Mouse (Mus musculus) T-helper 2 cell (primary cell): ENCODE data around the gene Eif3c.

ENCODE experiments used
- in situ Hi-C: fragments of 300-600 bp; cut with MboI, MseI; formaldehyde crosslinking; loops from one replicate; pipeline ENCODE4 v1.15.1; 2025; ENCODE audit warnings: high pct_unique_total_duplicates

Eif3c gene

DNA sequence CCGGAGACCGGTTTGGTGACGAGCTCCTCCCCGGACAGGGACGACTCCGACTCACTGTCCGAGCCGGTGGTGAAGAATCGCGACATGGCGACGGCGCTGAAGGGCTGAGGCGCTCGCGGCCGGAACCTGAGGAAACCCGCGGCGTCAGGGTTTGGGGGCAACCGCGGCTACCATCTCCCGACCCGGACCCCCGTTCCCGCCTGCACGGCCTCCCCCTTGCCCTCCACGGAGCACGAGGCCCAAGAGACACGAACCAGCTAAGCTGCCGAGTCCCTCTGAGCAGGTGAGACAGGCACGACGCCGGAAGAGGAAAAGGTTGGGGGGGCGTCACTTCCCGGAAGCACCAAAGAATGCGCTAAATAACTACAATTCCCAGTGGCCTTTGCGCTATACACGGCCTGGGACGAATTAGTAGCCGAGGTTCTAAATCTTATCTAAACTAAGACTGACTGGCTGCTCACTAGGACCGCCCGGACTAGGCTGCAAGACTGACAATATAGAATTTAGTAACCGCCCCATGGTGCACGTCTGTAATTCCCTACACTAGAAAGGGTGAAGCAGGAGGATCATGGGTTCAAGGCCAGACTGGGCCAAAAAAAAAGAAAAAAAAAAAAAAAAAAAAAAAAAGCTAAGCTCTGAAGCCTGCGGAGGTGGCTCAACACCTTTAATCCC lies at the start of gene Eif3c:
Gene Eif3c, minus strand, starts transcription at position 318 of the 672 bp plus-strand sequence.
- in situ Hi-C loops = loop anchor here (5.0 kb wide), 1 partner anchor 126 kb away; no protein-coding TSS in a partner anchor

DNA sequence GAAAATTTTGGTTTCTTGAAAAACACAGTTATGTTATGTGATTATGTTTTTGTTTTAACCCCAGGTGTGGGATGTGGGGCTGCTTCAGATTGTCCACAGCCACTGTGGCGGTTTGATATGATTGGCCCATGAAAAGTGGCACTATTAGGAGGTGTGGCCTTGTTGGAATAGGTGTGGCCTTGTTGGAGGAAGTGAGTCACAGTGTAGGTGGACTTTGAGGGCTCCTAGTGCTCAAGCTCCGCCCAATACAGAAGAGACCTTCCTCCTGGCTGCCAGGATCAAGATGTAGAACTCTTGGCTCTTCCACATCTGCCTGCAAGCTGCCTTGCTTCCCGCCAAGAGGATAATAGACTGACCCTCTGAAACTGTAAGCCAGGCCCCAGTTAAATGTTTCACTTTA lies 46.5 kb upstream of the Eif3c start:
- in situ Hi-C loops = no loop called here

DNA sequence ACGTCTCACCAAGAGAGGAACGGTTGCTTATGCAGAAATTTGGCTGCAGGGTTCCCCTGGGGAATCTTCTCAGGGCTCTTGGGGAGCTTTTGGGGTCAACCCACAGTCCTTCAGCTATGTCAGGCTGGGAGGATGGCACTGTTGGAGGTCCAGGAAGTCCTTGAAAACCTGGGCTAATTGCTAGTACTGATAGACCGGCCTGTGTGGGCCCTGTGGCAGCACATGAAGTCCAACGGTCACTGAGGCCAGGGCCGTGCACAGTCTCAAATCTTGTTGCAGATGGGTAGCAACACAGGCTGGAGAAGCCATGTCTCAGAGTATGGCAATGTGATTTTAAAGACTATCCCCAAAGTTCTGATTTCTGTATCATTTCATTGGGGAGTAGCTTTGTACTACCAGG lies 41.6 kb upstream of the Eif3c start:
- in situ Hi-C loops = no loop called here

DNA sequence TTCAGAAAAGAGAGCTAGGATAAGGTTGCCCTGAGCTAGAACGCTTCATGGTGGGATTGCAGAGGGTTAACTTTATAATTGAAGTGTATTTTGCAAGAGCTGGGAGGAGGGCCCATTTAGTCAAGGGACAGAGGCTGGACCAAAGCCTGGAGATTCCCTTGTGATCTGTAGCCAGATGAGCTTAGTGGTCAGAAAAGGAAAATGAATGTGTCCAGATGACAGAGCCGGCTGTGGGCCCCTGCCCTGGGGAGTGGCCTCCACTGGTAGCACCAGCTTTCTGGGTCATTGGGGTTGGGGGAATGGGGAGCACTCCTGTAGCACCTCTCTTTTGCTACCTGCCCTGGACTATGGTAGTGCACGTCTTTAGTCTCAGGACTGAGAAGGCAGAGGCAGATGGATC lies 40.9 kb upstream of the Eif3c start:
- in situ Hi-C loops = no loop called here

DNA sequence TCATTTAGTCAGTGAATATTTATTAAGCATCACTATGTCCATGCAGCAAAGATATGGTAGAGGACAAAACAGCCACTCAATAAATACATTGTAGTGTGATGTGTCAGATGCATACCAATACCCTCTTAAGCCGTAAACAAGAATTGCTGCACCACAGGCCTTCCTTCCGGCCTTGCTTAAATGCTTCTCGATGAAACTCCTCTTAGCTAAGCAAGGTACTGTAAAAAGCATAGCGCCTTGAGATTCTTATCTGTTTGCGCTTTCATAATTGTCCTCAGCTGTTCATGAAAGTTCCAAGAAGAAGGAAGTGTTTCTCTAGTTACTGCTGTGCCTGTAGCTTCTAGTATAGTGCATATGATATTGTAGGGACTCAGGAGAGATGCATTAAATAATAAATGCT lies 40.4 kb upstream of the Eif3c start:
- in situ Hi-C loops = no loop called here

DNA sequence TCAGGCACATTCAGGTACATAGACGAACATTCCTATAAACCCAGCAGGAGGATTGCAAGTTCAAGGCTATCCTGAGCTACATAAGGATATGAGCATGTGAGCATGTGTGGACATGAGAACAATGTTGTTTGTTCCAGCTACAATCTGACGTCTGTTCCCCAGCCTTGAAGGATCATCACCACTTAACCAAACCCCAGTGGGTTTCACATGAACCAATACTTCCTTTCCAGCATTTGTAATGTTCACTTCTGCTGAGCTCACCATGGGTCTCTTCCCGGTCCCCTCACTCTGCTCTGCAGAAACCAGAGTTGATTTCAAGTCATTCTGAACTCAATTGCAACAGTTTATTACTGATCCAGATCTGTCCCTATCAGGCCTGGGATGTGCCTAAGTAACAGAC lies 36.4 kb upstream of the Eif3c start:
- in situ Hi-C loops = no loop called here

DNA sequence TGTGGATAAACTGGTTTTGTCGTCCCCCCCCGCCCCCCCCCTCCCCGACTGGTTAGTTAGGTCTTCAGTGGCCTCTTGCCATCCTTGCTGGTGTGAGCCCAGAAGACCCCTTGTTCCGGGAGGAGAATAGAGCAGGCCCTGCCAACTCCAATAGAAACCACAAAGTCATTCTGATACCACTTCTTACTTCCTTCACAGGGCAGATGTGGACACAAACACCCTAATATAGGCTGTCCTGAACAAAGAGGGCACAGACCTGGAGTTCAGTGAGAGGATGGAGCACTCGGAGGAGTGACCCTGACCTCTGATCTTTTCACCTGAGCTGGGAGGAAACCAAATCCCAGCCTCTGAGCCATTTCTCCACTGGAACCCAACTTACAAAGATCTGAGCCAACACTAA lies 35.7 kb upstream of the Eif3c start:
- in situ Hi-C loops = no loop called here

DNA sequence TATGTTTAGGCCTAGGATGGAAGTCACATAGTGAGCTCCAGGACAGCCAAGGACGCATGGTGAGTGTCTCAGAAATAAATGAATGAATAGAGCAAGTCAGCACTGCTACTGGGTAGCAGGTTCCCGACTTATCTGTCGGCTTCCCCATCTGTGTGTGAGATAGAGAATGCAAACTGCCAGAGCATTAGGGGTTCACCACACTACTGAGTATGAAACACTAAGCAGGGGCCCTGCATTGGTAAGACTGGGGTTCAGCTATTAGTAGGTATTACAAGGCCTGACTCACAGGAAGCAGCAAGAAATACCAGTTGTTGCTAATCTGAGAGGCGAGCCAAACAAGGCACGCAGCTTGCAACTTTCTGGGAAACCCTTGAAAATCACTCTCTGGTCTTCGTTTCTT lies 32.7 kb upstream of the Eif3c start:
- in situ Hi-C loops = loop anchor here (5.0 kb wide), 1 partner anchor 38 kb away; no protein-coding TSS in a partner anchor

DNA sequence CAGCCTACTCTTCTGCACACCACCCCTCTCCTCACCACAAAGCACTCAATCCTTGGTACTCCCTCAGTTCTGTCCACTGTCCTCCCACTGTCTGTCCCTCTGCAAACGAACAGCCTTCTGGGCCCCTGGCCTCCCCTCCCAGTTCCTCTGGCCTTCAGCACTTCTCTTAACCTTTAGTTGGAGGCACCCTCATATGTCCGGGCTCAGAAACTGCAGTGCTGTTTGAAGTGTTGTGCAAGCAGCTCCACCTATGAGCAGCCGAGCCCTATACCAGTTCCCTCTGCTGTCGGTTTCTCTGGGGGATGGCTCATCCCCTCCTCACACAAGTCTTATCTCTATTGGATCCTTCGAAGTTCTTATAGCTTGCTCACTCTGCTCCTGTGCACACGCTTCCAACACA lies 30.2 kb upstream of the Eif3c start:
- in situ Hi-C loops = loop anchor here (5.0 kb wide), 1 partner anchor 41 kb away; no protein-coding TSS in a partner anchor

DNA sequence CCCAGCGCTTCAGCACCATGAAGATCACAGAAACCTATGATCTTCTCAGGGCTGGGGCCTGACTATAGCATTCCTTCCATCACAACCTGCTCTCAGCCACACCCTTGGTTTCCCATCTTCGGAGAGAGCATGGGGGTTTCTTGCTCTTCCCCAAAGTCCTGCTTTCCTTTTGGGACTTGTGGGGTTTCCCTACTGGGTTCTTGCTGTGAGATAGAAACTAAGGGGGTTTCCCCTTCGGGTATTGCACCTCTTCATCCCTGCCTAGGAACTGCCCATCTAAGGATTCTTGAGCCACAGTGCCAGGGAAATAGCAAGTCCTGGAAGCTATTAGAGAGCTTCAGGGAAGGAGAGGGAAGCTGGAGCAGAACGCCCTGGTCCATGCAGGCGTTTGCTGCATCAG lies 29.7 kb upstream of the Eif3c start:
- in situ Hi-C loops = loop anchor here (5.0 kb wide), 1 partner anchor 41 kb away; no protein-coding TSS in a partner anchor

DNA sequence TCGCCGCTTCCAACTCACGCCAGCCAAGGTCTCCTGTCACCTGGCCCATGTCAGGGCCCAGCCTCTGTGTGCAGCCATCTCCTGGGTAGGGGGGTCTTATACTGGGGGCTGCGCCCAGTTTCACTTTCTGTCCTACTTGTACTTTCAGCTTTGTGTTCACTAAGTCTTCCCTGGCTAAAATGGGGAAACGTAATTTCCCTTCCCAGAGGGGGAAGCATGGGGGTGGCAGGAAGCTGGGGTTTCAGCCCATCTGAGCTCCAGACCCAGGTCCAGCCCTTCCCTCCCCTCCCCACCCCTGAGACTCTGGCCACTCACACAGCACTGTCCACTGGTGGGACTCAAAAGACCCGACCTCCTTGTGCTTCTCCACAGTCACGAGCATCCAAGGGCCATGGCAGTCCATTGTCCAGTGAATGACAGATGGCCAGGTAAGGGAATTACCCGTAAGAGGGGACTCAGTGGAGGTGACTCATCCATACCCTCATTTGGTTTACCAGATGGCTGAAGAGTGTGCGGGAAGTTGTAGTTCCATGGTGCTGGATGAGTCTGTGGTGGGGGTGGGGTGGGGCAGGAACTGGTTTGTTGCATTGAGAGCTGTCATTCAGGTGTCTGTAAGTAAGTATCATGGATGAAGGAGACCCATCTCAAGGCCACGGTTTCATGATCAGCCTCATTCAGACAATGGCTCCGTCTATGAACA lies 28.8 kb upstream of the Eif3c start, which contains the start of gene Il27:
Gene Il27, minus strand, starts transcription at position 80 of the 700 bp plus-strand sequence.
- in situ Hi-C loops = loop anchor here (5.0 kb wide), 1 partner anchor 42 kb away; no protein-coding TSS in a partner anchor

DNA sequence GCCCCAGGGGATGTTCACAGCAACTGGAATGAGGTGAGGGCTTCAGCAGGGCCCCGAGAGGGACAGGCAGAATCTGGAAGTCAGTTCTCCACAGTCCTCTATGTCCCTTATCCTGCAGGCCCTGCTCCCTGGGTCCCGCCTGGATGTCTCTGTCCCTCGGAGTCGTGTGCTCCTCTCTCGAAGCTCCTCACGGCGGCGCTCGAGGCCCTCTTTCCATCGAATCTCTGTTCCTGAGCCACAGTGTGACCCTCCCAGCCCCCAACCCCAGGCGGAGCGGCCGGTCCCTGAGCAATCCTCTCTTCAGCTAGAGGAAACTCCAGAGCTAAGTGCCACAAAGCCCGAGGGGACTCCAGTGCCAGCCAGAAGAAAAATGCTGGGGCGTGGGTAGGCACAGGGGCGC lies 21.6 kb upstream of the Eif3c start:
- in situ Hi-C loops = no loop called here

DNA sequence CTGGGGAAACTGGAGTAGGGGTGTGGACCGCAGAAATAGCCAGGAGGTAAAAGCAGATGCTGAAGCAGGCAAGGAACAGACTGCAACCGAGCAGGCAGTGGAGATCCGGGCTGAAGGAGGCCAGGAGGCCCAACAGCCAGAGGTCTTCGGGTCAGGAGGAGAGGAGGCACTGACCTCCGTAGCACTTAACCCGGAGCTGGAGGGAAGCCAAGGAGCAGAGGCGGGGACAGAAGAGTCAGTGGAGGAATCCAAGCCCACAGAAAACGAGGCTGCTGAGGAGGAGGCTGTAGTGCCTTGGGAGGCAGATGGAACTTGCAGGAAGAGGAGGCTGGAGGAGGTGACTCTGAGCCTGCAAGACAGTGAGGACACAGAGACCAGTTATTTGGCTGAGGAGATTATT lies 20.6 kb upstream of the Eif3c start:
- in situ Hi-C loops = no loop called here

DNA sequence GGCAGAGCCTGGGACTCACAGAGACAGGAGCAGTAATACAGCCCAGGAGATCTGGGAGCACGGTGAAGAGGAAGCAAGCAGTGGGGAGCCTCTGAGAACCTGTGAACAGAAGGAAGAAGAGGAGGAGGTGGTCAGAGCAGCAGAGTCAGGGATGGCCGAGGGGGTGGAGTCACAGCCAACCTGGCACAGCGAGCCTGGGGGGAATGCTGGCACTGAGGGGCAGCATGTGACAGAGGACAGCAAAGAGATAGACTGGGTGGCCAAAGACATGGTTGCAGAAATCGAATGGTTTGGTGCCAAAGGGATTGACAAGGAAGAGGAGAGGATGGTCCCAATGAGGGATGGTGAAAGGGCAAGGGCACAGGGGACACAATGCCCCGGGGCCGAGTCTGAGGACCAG lies 19.5 kb upstream of the Eif3c start, which contains the start of gene Cln3:
Gene Cln3, minus strand, starts transcription at position 101 of the 400 bp plus-strand sequence.
- in situ Hi-C loops = no loop called here

DNA sequence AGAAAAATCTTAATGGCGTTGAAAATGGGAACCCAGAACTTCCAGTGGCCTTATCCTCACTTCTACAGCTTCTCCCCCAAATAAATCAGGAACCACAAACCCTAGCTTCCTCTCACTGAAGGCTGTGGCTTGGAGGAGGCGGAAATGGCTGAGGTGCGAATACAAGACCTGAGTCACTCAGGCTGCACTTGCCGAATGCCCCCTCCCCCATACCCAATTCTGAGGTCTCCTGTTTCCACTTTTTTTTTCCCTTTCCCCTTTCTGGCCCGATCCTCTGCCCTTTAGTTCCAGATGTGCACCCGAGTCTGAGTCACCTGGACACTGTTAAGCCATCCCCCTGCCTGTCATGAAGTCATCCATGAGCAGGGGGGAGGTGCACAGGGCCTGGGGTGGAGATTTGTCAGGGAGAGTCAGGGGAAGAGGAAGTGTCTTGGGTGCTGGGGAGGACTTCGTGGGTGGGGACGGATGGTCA lies 18.3 kb upstream of the Eif3c start, which contains the start of gene Apobr:
Gene Apobr, plus strand, starts transcription at position 437 of the 472 bp plus-strand sequence.
- in situ Hi-C loops = no loop called here

DNA sequence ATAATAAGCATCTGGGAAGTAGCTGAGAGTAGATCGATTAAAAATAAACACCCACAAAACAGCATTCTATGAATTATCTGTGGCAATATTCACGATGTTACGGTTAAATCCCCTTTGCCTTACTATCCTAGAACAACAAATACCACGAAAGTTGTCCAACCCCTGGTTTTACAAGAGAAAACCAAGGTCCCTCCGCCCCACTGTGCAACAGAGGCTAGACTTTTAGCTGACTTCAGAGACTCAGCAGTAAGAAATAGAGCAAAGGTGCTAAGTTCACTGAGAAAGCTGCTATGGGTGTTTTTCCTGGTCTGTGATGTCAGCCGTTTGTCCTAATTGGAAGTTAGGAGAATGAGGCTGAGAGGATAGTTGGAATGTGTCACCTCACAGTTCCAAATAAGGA lies 17.6 kb upstream of the Eif3c start:
- in situ Hi-C loops = no loop called here

DNA sequence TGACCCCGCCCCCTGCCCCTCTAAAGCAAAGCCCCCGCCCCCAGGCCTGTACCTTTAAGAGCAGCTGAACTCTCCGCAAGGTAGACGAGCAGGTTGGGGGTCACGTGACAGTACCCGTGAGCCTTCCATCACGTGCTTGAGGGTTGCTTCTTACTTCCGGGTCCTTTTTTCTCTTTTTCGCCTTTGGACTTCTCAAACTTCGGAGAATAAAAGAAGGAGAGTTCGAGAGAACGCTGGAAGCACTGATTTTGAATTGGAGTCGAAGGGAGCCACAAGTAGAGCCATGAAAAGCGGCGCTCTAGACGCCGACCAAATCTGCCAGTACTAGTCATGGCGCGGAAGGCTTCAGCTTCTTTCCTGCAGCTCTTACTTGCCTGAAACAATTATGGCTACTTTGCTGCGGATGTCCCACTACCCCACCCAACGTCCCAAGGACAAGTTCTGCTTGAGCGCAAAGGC lies 17.1 kb upstream of the Eif3c start:
- in situ Hi-C loops = no loop called here

DNA sequence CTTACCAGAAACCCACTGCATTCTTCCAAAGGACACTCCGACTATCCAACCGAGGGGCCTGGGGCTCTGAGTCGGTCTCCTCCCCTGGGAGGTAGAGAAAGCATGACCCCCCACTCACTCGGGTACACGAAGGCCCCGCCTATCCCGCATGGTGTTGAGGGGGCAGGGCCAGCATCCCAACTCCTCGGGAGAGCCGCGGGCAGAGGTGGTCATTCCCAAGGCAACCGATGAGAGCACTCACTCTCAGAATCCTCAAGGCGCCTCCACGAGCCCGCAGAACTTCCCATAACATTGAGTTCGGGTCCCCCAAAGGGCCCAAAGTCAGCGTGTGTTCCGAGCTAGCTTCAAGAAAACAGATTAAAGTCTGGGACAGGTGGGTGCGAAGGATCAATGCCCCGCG lies 16.5 kb upstream of the Eif3c start:
- in situ Hi-C loops = no loop called here

DNA sequence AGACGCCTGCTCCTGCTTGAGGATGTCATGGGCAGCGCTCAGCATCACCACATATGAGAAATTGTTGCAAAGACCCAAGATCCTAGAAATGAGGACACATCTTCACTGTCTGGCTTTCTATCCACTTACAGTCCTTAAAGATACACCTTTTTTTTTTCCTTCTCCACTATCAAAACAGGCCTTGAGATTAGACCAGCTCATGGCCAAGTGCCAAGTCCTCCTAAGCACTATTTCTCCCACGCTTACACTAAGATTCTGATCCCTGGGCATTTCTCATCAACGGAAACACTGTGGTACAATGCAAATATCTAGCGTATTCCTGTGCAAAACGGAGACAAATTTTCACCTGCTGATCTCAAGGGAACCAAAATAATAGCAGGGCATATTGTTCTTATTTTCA lies 15.4 kb upstream of the Eif3c start:
- in situ Hi-C loops = no loop called here

DNA sequence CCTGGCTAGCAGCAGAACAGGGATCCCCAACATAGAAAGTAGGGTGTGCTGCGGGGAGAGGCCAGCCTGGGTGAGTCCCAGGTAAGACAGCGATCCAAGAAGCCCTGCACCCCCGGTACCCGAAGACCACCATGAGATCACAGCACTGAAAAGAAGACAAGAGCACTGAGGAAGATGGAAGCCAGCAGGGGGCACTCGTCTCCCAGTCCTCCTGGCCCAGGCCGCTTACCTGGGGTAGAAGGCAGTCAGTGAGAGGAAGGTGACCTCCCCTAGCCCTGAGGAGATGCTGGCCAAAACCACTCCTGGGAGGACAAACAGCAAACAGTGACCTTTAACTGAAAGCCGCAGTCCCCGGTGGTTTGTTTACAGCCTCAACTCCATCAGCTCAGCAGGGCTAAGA lies 13.0 kb upstream of the Eif3c start:
- in situ Hi-C loops = loop anchor here (5.0 kb wide), 1 partner anchor 48 kb away; no protein-coding TSS in a partner anchor

DNA sequence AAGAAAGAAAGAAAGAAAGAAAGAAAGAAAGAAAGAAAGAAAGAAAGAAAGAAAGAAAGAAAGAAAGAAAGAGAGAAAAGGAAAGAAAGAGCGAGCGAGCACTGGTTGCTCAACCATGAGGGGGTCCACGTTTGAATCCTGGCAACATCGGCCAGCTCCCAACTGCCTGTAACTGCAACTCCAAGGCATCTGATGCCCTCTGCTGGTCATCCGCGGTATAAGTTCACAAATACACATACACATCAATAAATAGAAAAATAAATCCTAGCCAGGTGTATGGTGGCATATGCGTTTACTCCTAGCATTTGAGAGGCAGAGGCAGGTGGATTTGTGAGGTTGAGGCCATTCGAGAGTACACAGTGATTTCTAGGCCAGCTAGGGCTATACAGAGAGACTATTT lies 10.7 kb upstream of the Eif3c start:
- in situ Hi-C loops = loop anchor here (5.0 kb wide), 1 partner anchor 50 kb away; no protein-coding TSS in a partner anchor

DNA sequence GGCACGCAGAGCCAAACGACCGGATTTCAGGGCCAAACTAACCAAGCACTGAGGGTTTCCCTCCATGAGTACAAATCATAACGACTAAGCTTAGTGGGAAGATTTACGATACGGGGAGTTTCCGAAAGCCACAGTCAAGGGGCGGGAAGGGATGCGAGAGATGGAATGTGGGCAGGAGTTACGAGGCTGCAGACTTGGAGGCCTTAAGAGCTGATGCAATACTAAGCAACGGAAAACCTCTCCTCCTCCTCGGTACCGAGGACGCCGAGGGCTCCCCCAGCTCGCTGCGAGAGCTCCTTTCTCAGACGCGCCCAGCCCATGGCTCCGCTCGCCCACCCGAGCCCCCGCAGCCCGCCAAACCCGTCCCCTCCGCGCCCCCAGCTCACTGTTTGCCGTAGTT lies 518 bp downstream of the Eif3c start:
- in situ Hi-C loops = loop anchor here (5.0 kb wide), 1 partner anchor 127 kb away; no protein-coding TSS in a partner anchor
